Mouse (Mus musculus): ENCODE results near the gene Iqsec1. TPM values are rescaled to one million over a fixed set of nuclear protein-coding genes. Genes with fewer than 3 reads are reported as not detected.

Gene Iqsec1
- total and polyA plus RNA-seq, 3 experiments = 17.0 to 90.4 (median 83.5) TPM

DNA sequence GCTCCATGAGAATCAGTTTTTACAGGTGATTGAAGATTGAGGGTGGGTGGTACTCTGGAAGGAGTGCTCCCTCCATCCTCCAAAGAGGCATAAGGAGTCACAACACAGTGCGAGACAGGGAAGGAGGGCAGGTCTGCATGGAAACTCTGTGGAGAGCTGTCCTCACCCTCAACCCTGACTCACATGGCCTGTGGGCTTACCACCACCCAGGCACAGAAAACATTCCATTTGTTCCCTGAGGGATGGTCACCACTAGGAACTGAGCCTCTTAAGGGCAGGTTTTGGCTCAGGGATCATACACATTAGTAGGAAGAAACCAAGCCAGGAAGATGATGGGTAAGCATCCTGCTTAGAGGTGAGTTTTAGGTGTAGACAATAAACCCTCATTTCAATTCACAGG, 220.6 kb downstream of the Iqsec1 start:
- no peaks in the 10 kb centered on the region for H3K9me3 ChIP-seq (replicated peaks; ENCODE audit: low read length)
- peaks cover 11% of the 10 kb centered on the region for H3K79me2 ChIP-seq (replicated peaks; ENCODE audit: control insufficient read depth, extremely low read depth, insufficient read depth, poor library complexity, severe bottlenecking)
- H3K36me3 ChIP-seq (replicated peaks in 1 of 2; ENCODE audit: control insufficient read depth in 1 of 2, insufficient read depth in 1 of 2, low read length in 1 of 2) = no peaks in the 10 kb centered on the region
- peaks cover 27 to 56% of the 10 kb centered on the region in 2 experiments for H3K4me1 ChIP-seq (ENCODE audit: control insufficient read depth in 1 of 2, insufficient read depth in 2 of 2)
- H3K4me2 ChIP-seq (ENCODE audit: insufficient read depth, low read depth, poor library complexity, severe bottlenecking) = no peak overlapping the region
- TF ChIP-seq SMC3 (IDR thresholded peaks at IDR 0.05; ENCODE audit: low read depth, low read length) (no peak), MYC (IDR thresholded peaks at IDR 0.05; ENCODE audit: low read depth, low read length) (no peak), ZC3H11A (IDR thresholded peaks at IDR 0.05; ENCODE audit: low read depth, low read length) (no peak), CHD2 (IDR thresholded peaks at IDR 0.05; ENCODE audit: low read length) (no peak), KAT2A (IDR thresholded peaks at IDR 0.05; ENCODE audit: insufficient replicate concordance, low read length) (no peak), ZKSCAN1 (IDR thresholded peaks at IDR 0.05; ENCODE audit: borderline replicate concordance, low read depth, low read length) (no peak), MXI1 (IDR thresholded peaks at IDR 0.05; ENCODE audit: low read depth, low read length) (no peak), UBTF (IDR thresholded peaks at IDR 0.05; ENCODE audit: low read depth, low read length) (no peak), MAX (IDR thresholded peaks at IDR 0.05; ENCODE audit: low read length) (no peak), IRF4 (IDR thresholded peaks at IDR 0.05; ENCODE audit: low read depth, low read length) (no peak), E2F4 (IDR thresholded peaks at IDR 0.05; ENCODE audit: insufficient replicate concordance, low read depth, low read length) (no peak), MAZ (IDR thresholded peaks at IDR 0.05; ENCODE audit: low read depth, low read length) (no peak), JUND (conservative IDR thresholded peaks at IDR 0.05; ENCODE audit: low read depth, low read length) (no peak)
- no peak overlapping the region for H3K4me3 ChIP-seq (replicated peaks in 1 of 3; ENCODE audit: low read depth in 2 of 3, low read length in 2 of 3, poor library complexity in 1 of 3)
- DNase-seq (ENCODE audit: extremely low read depth) = no peak
- in situ Hi-C loops (cut with MboI; ENCODE audit: low pct_ligation_motif_present, low pct_unique_long_range_greater_than_20kb, low sequenced_read_pairs) = no loop called here
- H3K27ac ChIP-seq (ENCODE audit: insufficient read depth, low read depth) = no peak overlapping the region
- no peaks in the 10 kb centered on the region for H3K27me3 ChIP-seq (replicated peaks)
- dilution Hi-C loops (cut with MboI; ENCODE audit: extremely low pct_ligation_motif_present, extremely low pct_unique_long_range_greater_than_20kb, low sequenced_read_pairs) = no loop called here
- no peak overlapping the region for H3K9ac ChIP-seq (ENCODE audit: insufficient read depth, low read depth)

DNA sequence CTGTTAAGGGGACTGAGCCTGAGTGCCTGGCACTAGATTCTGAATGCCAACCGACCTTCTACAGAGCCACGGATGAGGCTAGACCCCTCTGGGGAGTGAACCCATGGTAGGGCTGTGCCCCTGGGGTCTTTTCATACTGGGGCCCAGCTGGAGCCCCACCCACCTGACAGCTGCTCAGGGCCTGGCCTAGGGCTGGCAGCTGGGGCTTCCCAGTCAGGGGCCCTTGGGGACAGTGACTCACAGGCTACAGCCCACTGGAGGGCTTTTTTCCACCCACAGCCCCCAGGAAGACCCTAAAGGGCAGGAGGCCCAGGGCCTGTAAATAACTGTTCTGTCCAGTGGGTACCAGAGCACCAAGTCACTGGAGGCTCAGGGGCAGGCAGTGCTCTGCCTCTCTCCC, 223.7 kb downstream of the Iqsec1 start:
- peak; percentile 88 for TF ChIP-seq IRF4 (IDR thresholded peaks at IDR 0.05; ENCODE audit: low read depth, low read length)
- peak; percentile 48; the same call in 1 of the 2 replicates for TF ChIP-seq BHLHE40 (IDR thresholded peaks at IDR 0.05; ENCODE audit: low read depth, low read length)
- peak; percentile 93 for TF ChIP-seq MEF2A (IDR thresholded peaks at IDR 0.05; ENCODE audit: borderline replicate concordance, low read depth, low read length)
- TF ChIP-seq MXI1 (IDR thresholded peaks at IDR 0.05; ENCODE audit: low read depth, low read length) = no peak
- TF ChIP-seq HCFC1 (IDR thresholded peaks at IDR 0.05; ENCODE audit: low read depth, low read length) = 0 out of 2 replicates have a peak, but pooled peaks have one; percentile 24
- peak; percentile 99 for TF ChIP-seq TCF12 (IDR thresholded peaks at IDR 0.05; ENCODE audit: low read depth, low read length)
- TF ChIP-seq MAZ (IDR thresholded peaks at IDR 0.05; ENCODE audit: low read depth, low read length) = peak; percentile 89
- no peak for TF ChIP-seq E2F4 (IDR thresholded peaks at IDR 0.05; ENCODE audit: insufficient replicate concordance, low read depth, low read length)
- 0 out of 2 replicates have a peak, but pooled peaks have one; percentile 18 for TF ChIP-seq NRF1 (IDR thresholded peaks at IDR 0.05; ENCODE audit: low read depth, low read length)
- 0 out of 2 replicates have a peak, but pooled peaks have one; percentile 17 for TF ChIP-seq RCOR1 (conservative IDR thresholded peaks at IDR 0.05; ENCODE audit: low read depth, low read length)
- TF ChIP-seq ZKSCAN1 (IDR thresholded peaks at IDR 0.05; ENCODE audit: borderline replicate concordance, low read depth, low read length) = no peak
- peak; percentile 94 for TF ChIP-seq EP300 (IDR thresholded peaks at IDR 0.05; ENCODE audit: low read length)
- peak; percentile 94 for TF ChIP-seq ETS1 (conservative IDR thresholded peaks at IDR 0.05; ENCODE audit: low read depth, low read length)
- peak; percentile 33; the same call in 1 of the 2 replicates for TF ChIP-seq CHD2 (IDR thresholded peaks at IDR 0.05; ENCODE audit: low read length)
- TF ChIP-seq SIN3A (IDR thresholded peaks at IDR 0.05; ENCODE audit: low read length) = peak; percentile 84; the same call in 1 of the 2 replicates
- peak overlapping the region; percentile 68 to 96 (median 84) for H3K4me3 ChIP-seq (replicated peaks in 1 of 3; ENCODE audit: low read depth in 2 of 3, low read length in 2 of 3, poor library complexity in 1 of 3)
- peak; percentile 76 for DNase-seq (ENCODE audit: extremely low read depth)
- H3K27ac ChIP-seq (ENCODE audit: insufficient read depth, low read depth) = peak overlapping the region; percentile 95
- peaks cover 0 to 22% of the 10 kb centered on the region in 2 experiments for H3K36me3 ChIP-seq (replicated peaks in 1 of 2; ENCODE audit: control insufficient read depth in 1 of 2, insufficient read depth in 1 of 2, low read length in 1 of 2)
- no peaks in the 10 kb centered on the region for H3K9me3 ChIP-seq (replicated peaks; ENCODE audit: low read length)
- H3K4me1 ChIP-seq (ENCODE audit: control insufficient read depth in 1 of 2, insufficient read depth in 2 of 2) = peaks cover 31 to 72% of the 10 kb centered on the region in 2 experiments
- in situ Hi-C loops (cut with MboI; ENCODE audit: low pct_ligation_motif_present, low pct_unique_long_range_greater_than_20kb, low sequenced_read_pairs) = no loop called here
- dilution Hi-C loops (cut with MboI; ENCODE audit: extremely low pct_ligation_motif_present, extremely low pct_unique_long_range_greater_than_20kb, low sequenced_read_pairs) = no loop called here
- peak overlapping the region; percentile 39 for H3K4me2 ChIP-seq (ENCODE audit: insufficient read depth, low read depth, poor library complexity, severe bottlenecking)
- H3K79me2 ChIP-seq (replicated peaks; ENCODE audit: control insufficient read depth, extremely low read depth, insufficient read depth, poor library complexity, severe bottlenecking) = peaks cover 39% of the 10 kb centered on the region
- H3K27me3 ChIP-seq (replicated peaks) = no peaks in the 10 kb centered on the region
- H3K9ac ChIP-seq (ENCODE audit: insufficient read depth, low read depth) = peak overlapping the region; percentile 54
